Mouse (Mus musculus) gastrocnemius, postnatal 36 days (tissue): ENCODE data around the gene Pdzd2. TPM values are rescaled to one million over a fixed set of nuclear protein-coding genes. Genes with fewer than 3 reads are reported as not detected.

Source experiments
- DNase-seq, 2 experiments: peaks; one replicate each; pipeline ENCODE4 v3.0.0; 2022
- intact Hi-C: fragments of 180-260 bp; cut with DNase I; formaldehyde crosslinking; loops from one replicate; pipeline ENCODE4 v1.15.1; 2025
- total RNA-seq, 2 experiments: library from RNA; stranded (reverse); gene quantifications; 2 replicates each; pipeline ENCODE4 v1.2.3; 2021

The Pdzd2 gene
- total RNA-seq, 2 experiments from 2014 or later: 17.0 to 19.0 TPM

GRCm38 (mm10) chr15:12636386-12636785, 103.3 kb downstream of the Pdzd2 start:
- no peak for DNase-seq
- intact Hi-C loops: no loop called here

GRCm38 (mm10) chr15:12634921-12635320, 104.8 kb downstream of the Pdzd2 start:
- intact Hi-C loops: no loop called here
- no peak for DNase-seq

- intact Hi-C loops: no loop called here
- DNase-seq: no peak
These were observed 110.6 kb downstream of the Pdzd2 start for GRCm38 (mm10) chr15:12629164-12629563.

GRCm38 (mm10) chr15:12628451-12628850, 111.3 kb downstream of the Pdzd2 start:
- no peak for DNase-seq
- intact Hi-C loops: no loop called here

- DNase-seq: no peak
- intact Hi-C loops: no loop called here
These were observed 112.8 kb downstream of the Pdzd2 start for GRCm38 (mm10) chr15:12626930-12627329.

GRCm38 (mm10) chr15:12626166-12626565, 113.6 kb downstream of the Pdzd2 start:
- DNase-seq: no peak
- intact Hi-C loops: no loop called here

- intact Hi-C loops: no loop called here
- no peak for DNase-seq
These were observed 114.2 kb downstream of the Pdzd2 start for GRCm38 (mm10) chr15:12625524-12625923.

GRCm38 (mm10) chr15:12623521-12623920, 116.2 kb downstream of the Pdzd2 start:
- DNase-seq: no peak
- intact Hi-C loops: no loop called here

- intact Hi-C loops: no loop called here
- no peak for DNase-seq
These were observed 117.0 kb downstream of the Pdzd2 start for GRCm38 (mm10) chr15:12622701-12623100.

GRCm38 (mm10) chr15:12622093-12622643, 117.6 kb downstream of the Pdzd2 start:
- DNase-seq: no peak
- intact Hi-C loops: no loop called here

GRCm38 (mm10) chr15:12619273-12619672, 120.5 kb downstream of the Pdzd2 start:
- DNase-seq: no peak
- intact Hi-C loops: no loop called here

- intact Hi-C loops: no loop called here
- no peak for DNase-seq
These were observed 122.1 kb downstream of the Pdzd2 start for GRCm38 (mm10) chr15:12617651-12618050.

GRCm38 (mm10) chr15:12617220-12617619, 122.5 kb downstream of the Pdzd2 start:
- intact Hi-C loops: no loop called here

GRCm38 (mm10) chr15:12614944-12615878, 124.5 kb downstream of the Pdzd2 start:
- intact Hi-C loops: no loop called here

More at GRCm38 (mm10) chr15:12617220-12617619, 122.5 kb downstream of the Pdzd2 start:
- no peak for DNase-seq

GRCm38 (mm10) chr15:12614011-12614410, 125.7 kb downstream of the Pdzd2 start:
- intact Hi-C loops: no loop called here
- DNase-seq: no peak

More at GRCm38 (mm10) chr15:12614944-12615878, 124.5 kb downstream of the Pdzd2 start:
- no peak for DNase-seq

GRCm38 (mm10) chr15:12612944-12613675, 126.6 kb downstream of the Pdzd2 start:
- DNase-seq: no peak
- intact Hi-C loops: no loop called here

GRCm38 (mm10) chr15:12608090-12608489, 131.6 kb downstream of the Pdzd2 start:
- intact Hi-C loops: no loop called here
- no peak for DNase-seq

GRCm38 (mm10) chr15:12606306-12606705, 133.4 kb downstream of the Pdzd2 start:
- no peak for DNase-seq
- intact Hi-C loops: no loop called here

- no peak for DNase-seq
- intact Hi-C loops: no loop called here
These were observed 134.3 kb downstream of the Pdzd2 start for GRCm38 (mm10) chr15:12605239-12605993.

GRCm38 (mm10) chr15:12603674-12604073, 136.1 kb downstream of the Pdzd2 start:
- intact Hi-C loops: no loop called here
- DNase-seq: no peak
